Mouse (Mus musculus): ENCODE data around the gene Xrcc2.

The Xrcc2 gene

GRCm38 (mm10) chr5:25668306-25668705 lies 37.3 kb downstream of the Xrcc2 start:
- DNase-seq (ENCODE audit: low spot score): no peak

- no peak for DNase-seq (ENCODE audit: low spot score)
Measured at GRCm38 (mm10) chr5:25666684-25667083, 38.9 kb downstream of the Xrcc2 start.

- DNase-seq (ENCODE audit: low spot score): no peak
Measured at GRCm38 (mm10) chr5:25666108-25666507, 39.5 kb downstream of the Xrcc2 start.

- no peak for DNase-seq (ENCODE audit: low spot score)
Measured at GRCm38 (mm10) chr5:25665516-25665915, 40.1 kb downstream of the Xrcc2 start.

GRCm38 (mm10) chr5:25663165-25663564 lies 42.5 kb downstream of the Xrcc2 start:
- no peak for DNase-seq (ENCODE audit: low spot score)

- no peak for DNase-seq (ENCODE audit: low spot score)
Measured at GRCm38 (mm10) chr5:25654578-25654987, 51.0 kb downstream of the Xrcc2 start.

GRCm38 (mm10) chr5:25653377-25653776 lies 52.2 kb downstream of the Xrcc2 start:
- no peak for DNase-seq (ENCODE audit: low spot score)

GRCm38 (mm10) chr5:25652435-25652834 lies 53.2 kb downstream of the Xrcc2 start:
- no peak for DNase-seq (ENCODE audit: low spot score)

GRCm38 (mm10) chr5:25645661-25646364 lies 59.8 kb downstream of the Xrcc2 start:
- no peak for DNase-seq (ENCODE audit: low spot score)

- DNase-seq (ENCODE audit: low spot score): no peak
Measured at GRCm38 (mm10) chr5:25644509-25644908, 61.1 kb downstream of the Xrcc2 start.

- no peak for DNase-seq (ENCODE audit: low spot score)
Measured at GRCm38 (mm10) chr5:25642741-25643140, 62.9 kb downstream of the Xrcc2 start.
